Mouse (Mus musculus): ENCODE measurements around the gene St3gal2.

- TF ChIP-seq EP300 (IDR thresholded peaks at IDR 0.05; ENCODE audit: low read depth) (no peak), CTCF (IDR thresholded peaks at IDR 0.05; ENCODE audit: low read depth) (no peak)
These were observed 37.9 kb upstream of the St3gal2 start for GRCm38 (mm10) chr8:110881741-110882310.
